Mouse (Mus musculus) bone marrow macrophage, adult 2 months (primary cell): Measurements from ENCODE around the gene Hrh2.

Source experiments
- CTCF ChIP-seq: IDR thresholded peaks from 2 replicates; pipeline ENCODE4 v1.5.1; 2012; ENCODE audit warnings: low read depth, mild to moderate bottlenecking, low read length, moderate library complexity
- POLR2A ChIP-seq: IDR thresholded peaks from 2 replicates; pipeline ENCODE4 v1.6.1; 2012; ENCODE audit warnings: mild to moderate bottlenecking, low read depth, low read length, borderline replicate concordance

DNA sequence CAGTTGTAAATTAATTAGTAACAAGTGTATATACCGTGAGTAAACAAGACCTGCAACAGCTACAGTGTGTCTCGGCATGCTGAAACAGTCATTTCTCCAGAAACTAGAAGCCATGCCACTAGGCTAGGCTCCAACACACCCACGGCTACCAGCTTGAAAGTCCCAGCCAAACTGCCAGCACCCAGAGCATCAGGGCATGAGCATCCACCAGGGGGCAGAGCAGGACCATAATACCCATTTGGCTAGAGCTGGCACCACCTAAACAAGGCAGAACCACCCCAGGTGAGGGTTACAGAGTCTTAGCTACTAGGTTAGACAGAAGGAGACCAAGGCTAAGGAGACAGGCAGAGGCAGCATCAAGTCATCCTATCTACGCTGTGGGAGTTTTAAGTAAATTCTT is 55.6 kb downstream of the Hrh2 start:
- TF ChIP-seq CTCF (peak; percentile 66), POLR2A (no peak)
